Mouse (Mus musculus) myocyte (in vitro differentiated cells): ENCODE data around the gene Pdia4. TPM values are rescaled to one million over a fixed set of nuclear protein-coding genes. Genes with fewer than 3 reads are reported as not detected.
"Not testable (repeated sequence)": the region's sequence is repeated elsewhere in the genome, so short reads cannot be mapped to it uniquely, and the experiment has no call there.

Experiments used
- H3K27me3 ChIP-seq: one replicate; pipeline ENCODE4 v1.6.1; 2011; ENCODE audit not compliant: control insufficient read depth, insufficient read depth, insufficient read length
- H3K36me3 ChIP-seq: one replicate; pipeline ENCODE4 v1.6.1; 2011; ENCODE audit not compliant: control insufficient read depth, insufficient read depth
- H3K4me2 ChIP-seq: one replicate; pipeline ENCODE4 v1.6.1; 2011; ENCODE audit warnings: low read depth, control low read depth
- H3K4me3 ChIP-seq: one replicate; pipeline ENCODE4 v1.5.1; 2011; ENCODE audit warnings: mild to moderate bottlenecking, control low read depth, moderate library complexity
- H3K79me2 ChIP-seq: one replicate; pipeline ENCODE4 v1.6.1; 2011; ENCODE audit not compliant: control insufficient read depth, insufficient read depth
- H3ac ChIP-seq: one replicate; pipeline ENCODE4 v1.6.1; 2011; ENCODE audit not compliant: control insufficient read depth, insufficient read length
- CEBPB ChIP-seq: IDR thresholded peaks from 2 replicates; pipeline ENCODE4 v1.6.1; 2011; ENCODE audit warnings: mild to moderate bottlenecking, moderate library complexity; ENCODE audit not compliant: poor library complexity, insufficient read depth, severe bottlenecking
- E2F4 ChIP-seq: IDR thresholded peaks from one replicate; pipeline ENCODE4 v1.6.1; 2011; ENCODE audit warnings: mild to moderate bottlenecking, control low read depth, moderate library complexity; ENCODE audit not compliant: insufficient read depth
- MAX ChIP-seq: IDR thresholded peaks from one replicate; pipeline ENCODE4 v1.6.1; 2011; ENCODE audit warnings: low read depth, mild to moderate bottlenecking, control low read depth
- MYOD1 ChIP-seq, 3 experiments: IDR thresholded peaks; one replicate each; pipeline ENCODE4 v1.6.1; 2011; ENCODE audit warnings: control low read depth in 2 of 3, low read depth in 2 of 3, mild to moderate bottlenecking in 2 of 3, moderate library complexity in 1 of 3; ENCODE audit not compliant: insufficient read length in 2 of 3, control insufficient read depth in 1 of 3
- MYOG ChIP-seq, 3 experiments: IDR thresholded peaks; one replicate each; pipeline ENCODE4 v1.6.1; 2011; ENCODE audit warnings: control low read depth in 2 of 3, low read depth in 2 of 3, mild to moderate bottlenecking in 2 of 3; ENCODE audit not compliant: insufficient read length in 2 of 3, control insufficient read depth in 1 of 3, insufficient read depth in 1 of 3
- POLR2A ChIP-seq: IDR thresholded peaks from one replicate; pipeline ENCODE4 v1.6.1; 2011; ENCODE audit warnings: low read depth, mild to moderate bottlenecking, control low read depth, moderate library complexity; ENCODE audit not compliant: insufficient read length
- POLR2AphosphoS2 ChIP-seq: IDR thresholded peaks from one replicate; pipeline ENCODE4 v1.6.1; 2011; ENCODE audit warnings: low read depth, control low read depth; ENCODE audit not compliant: insufficient read length
- REST ChIP-seq: IDR thresholded peaks from one replicate; pipeline ENCODE4 v1.6.1; 2011; ENCODE audit warnings: mild to moderate bottlenecking, control low read depth, moderate library complexity; ENCODE audit not compliant: insufficient read depth, insufficient read length
- SRF ChIP-seq: IDR thresholded peaks from one replicate; pipeline ENCODE4 v1.6.1; 2011; ENCODE audit warnings: low read depth; ENCODE audit not compliant: control insufficient read depth, insufficient read length
- TCF12 ChIP-seq: IDR thresholded peaks from one replicate; pipeline ENCODE4 v1.6.1; 2011; ENCODE audit warnings: mild to moderate bottlenecking, control low read depth; ENCODE audit not compliant: poor library complexity, insufficient read depth, severe bottlenecking
- TCF3 ChIP-seq: IDR thresholded peaks from one replicate; pipeline ENCODE4 v1.6.1; 2011; ENCODE audit warnings: low read depth, control low read depth; ENCODE audit not compliant: insufficient read length
- USF1 ChIP-seq: IDR thresholded peaks from one replicate; pipeline ENCODE4 v1.6.1; 2011; ENCODE audit warnings: low read depth, mild to moderate bottlenecking, control low read depth, moderate library complexity
- polyA plus RNA-seq: library from polyadenylated mRNA; unstranded; fragments of >200 nt; fragmentation: generic; extraction: Trizol; gene quantifications from one replicate; pipeline ENCODE4 v1.2.1, GENCODE M21; 2012; ENCODE audit warnings: missing spikeins

The Pdia4 gene
- polyA plus RNA-seq, 1 experiment = 49.3 TPM

DNA sequence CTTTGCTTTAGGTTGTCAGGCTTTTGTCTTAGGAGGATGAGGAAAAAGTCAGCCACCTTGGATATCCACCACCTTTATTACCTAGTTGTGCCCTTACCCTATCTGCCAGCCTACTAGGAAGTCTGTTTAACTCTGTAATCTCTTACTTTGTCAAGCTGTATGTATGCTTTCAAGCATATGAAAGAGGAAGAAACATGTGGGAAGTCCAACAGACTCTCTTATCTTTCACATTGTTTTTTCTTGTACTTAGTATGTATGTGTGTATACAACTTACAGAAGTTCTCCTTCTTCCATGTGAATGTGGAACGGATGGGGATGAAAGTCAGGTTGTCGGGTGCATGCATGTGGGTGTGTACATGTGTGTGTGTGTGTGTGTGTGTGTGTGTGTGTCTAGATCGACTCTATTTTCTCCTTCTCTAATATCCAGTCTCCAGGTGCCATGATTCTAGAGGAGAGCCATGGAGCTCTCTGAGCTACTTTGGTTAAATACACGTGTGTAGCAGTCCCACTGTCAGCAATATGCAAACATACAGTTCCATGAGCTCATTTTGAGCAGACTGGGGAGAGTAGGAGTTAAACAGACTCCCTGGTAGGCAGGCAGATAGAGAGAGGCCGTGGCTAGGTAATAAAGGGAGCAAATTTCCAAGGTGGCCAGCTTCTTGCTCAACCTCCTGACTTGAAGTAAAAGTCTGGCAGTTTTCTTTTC lies 28.4 kb downstream of the Pdia4 start:
- no peaks in the 10 kb centered on the region for H3K27me3 ChIP-seq
- no peak for TF ChIP-seq POLR2A
- TF ChIP-seq POLR2AphosphoS2 = no peak
- TF ChIP-seq MYOG (IDR thresholded peaks at IDR 0.05; ENCODE audit: control insufficient read depth in 1 of 3, insufficient read depth in 1 of 3, insufficient read length in 2 of 3, low read depth in 2 of 3) = no peak
- no peak for TF ChIP-seq CEBPB
- TF ChIP-seq E2F4 = no peak
- no peak for TF ChIP-seq TCF3
- no peak for TF ChIP-seq MAX
- TF ChIP-seq SRF = no peak
- no peak for TF ChIP-seq TCF12
- TF ChIP-seq REST = no peak
- no peak for TF ChIP-seq USF1
- H3K36me3 ChIP-seq = no peaks in the 10 kb centered on the region
- H3K4me3 ChIP-seq = no peak overlapping the region
- no peak overlapping the region for H3ac ChIP-seq
- H3K79me2 ChIP-seq = no peaks in the 10 kb centered on the region
- no peak overlapping the region for H3K4me2 ChIP-seq

DNA sequence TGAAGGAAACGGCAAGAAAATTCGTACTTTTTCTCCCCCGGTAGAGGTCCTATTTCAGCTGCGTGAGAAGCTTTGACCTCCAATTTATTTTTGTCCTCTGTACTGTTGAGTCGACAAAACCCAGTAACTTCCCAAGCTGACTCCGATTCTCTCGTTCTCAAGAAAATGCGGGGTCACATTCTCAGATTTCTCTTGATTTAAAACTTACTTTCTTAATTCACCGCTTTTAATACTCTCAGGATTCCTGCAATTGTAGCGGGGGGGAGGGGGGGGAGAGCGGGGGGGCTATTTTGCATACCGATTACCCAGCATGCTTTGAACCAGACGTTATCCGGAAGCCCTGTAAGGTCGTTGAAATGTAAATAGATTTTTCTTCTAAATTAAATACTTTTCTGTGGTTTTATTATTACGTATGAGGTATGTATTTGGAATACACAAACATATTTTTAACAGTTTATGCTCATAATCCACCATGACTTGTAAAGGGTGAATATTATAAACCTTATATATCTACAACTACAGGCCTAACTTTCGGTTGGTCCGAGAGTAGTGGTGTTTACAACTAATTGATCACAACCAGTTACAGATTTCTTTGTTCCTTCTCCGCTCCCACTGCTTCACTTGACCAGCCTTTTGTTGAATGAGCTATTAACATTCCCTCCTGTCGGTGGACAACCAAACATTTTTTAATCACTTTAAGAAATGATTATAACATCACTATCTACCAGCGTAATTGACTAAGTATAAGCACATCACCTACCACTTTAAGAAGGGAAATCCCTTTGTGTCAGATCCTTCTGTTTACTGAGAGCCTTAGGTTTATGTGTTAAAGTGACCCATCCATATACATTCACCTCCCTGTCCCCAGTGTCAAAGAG lies 31.9 kb downstream of the Pdia4 start:
- Histone ChIP-seq H3K27me3 (no peaks in the 10 kb centered on the region), H3ac (no peak overlapping the region), H3K79me2 (no peaks in the 10 kb centered on the region), H3K36me3 (no peaks in the 10 kb centered on the region), H3K4me2 (peak overlapping the region; percentile 63), H3K4me3 (peak overlapping the region; percentile 27)
- TF ChIP-seq POLR2A = no peak
- no peak for TF ChIP-seq MYOD1 (IDR thresholded peaks at IDR 0.05; ENCODE audit: control insufficient read depth in 1 of 3, insufficient read length in 2 of 3, low read depth in 2 of 3)
- TF ChIP-seq CEBPB = no peak
- no peak for TF ChIP-seq REST
- no peak for TF ChIP-seq E2F4
- no peak for TF ChIP-seq USF1

DNA sequence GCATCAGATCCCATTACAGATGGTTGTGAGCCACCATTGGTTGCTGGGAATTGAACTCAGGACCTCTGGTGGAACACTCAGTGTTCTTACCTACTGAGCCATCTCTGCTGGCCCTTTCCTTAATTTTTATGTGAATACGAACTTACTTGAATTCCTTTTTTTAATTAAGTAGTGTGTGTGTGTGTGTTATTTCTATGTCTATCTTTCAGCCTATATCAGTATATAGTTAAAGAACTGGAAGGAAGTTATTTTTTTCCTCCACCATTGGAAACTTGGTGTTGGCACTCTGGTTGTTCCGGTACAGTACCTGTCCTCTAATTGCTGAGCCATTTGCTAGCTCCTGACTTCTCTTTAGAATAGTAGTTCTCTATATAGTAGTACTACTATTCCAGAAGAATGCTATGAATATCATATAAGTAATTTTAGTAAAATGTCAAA lies 32.6 kb downstream of the Pdia4 start:
- H3K27me3 ChIP-seq = no peaks in the 10 kb centered on the region
- H3K79me2 ChIP-seq = no peaks in the 10 kb centered on the region
- no peak overlapping the region for H3ac ChIP-seq
- peak overlapping the region; percentile 27 for H3K4me3 ChIP-seq
- peak overlapping the region; percentile 63 for H3K4me2 ChIP-seq
- TF ChIP-seq POLR2A (no peak), MYOG (IDR thresholded peaks at IDR 0.05; ENCODE audit: control insufficient read depth in 1 of 3, insufficient read depth in 1 of 3, insufficient read length in 2 of 3, low read depth in 2 of 3) (no peak), POLR2AphosphoS2 (no peak), E2F4 (no peak), MYOD1 (IDR thresholded peaks at IDR 0.05; ENCODE audit: control insufficient read depth in 1 of 3, insufficient read length in 2 of 3, low read depth in 2 of 3) (no peak), TCF3 (no peak), MAX (no peak), SRF (no peak), TCF12 (no peak), CEBPB (no peak), REST (no peak), USF1 (no peak)
- no peaks in the 10 kb centered on the region for H3K36me3 ChIP-seq

DNA sequence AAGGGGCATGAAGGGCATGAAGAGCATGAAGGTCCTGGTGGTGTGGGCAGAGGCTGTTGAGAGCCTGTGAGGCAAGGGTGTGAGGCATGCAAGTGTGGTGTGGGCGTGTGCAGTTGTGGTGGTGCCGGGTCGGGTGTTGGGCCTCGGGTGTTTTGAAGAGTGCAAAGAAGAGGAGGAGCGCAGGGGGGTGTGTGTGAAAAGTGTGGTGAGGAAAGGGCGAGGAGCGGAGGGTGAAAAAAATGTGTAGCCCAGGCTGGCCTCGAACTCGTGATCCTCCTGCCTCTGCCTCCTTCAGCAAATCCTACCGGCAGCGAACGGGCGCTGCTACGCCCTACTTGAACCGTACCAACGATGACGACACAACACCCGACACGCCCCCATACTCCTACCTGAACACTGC lies 41.5 kb downstream of the Pdia4 start:
- H3K4me2 ChIP-seq, H3ac ChIP-seq, H3K79me2 ChIP-seq, H3K27me3 ChIP-seq, H3K4me3 ChIP-seq, H3K36me3 ChIP-seq: not testable (repeated sequence)

DNA sequence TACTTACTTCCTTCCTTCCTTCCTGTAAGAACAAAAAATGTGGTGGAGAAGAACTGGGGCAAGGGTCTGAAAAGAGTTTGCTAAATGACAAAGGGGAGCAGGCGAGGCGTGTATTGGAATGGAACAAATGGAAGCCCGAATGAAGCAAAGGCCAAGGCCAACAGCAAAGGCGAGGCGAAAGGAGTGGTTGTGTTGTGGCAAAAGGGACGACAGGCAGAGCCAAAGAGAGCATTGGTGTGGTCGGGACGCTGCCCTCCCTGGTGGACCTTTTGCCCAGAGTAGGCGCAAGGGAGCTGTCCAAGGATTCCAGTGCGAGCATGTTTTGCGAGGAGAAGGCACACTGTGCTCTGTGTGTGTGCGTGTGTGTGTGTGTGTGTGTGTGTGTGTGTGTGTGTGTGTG lies 42.1 kb downstream of the Pdia4 start:
- not testable (repeated sequence) for H3K4me3 ChIP-seq, H3K36me3 ChIP-seq, H3K27me3 ChIP-seq, H3K4me2 ChIP-seq, H3ac ChIP-seq, H3K79me2 ChIP-seq

DNA sequence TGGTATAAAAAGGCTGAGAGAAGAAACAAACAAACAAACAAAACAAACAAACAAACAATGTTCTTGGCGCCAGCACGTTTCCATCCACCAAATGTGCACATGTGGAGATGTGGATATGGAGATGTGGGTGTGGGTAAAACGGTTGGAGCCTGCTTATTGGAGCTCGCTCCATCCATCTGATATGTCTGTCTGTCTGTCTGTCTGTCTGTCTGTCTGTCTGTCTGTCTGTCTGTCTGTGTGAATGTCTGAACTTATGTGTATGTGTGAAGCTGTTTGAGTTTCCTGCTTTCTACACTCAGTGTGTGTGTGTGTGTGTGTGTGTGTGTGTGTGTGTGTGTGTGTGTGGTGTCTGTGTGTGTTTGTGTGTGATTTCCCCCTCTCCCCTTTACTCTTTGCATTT lies 43.4 kb downstream of the Pdia4 start:
- H3K36me3 ChIP-seq, H3ac ChIP-seq, H3K27me3 ChIP-seq, H3K79me2 ChIP-seq, H3K4me3 ChIP-seq, H3K4me2 ChIP-seq: not testable (repeated sequence)

DNA sequence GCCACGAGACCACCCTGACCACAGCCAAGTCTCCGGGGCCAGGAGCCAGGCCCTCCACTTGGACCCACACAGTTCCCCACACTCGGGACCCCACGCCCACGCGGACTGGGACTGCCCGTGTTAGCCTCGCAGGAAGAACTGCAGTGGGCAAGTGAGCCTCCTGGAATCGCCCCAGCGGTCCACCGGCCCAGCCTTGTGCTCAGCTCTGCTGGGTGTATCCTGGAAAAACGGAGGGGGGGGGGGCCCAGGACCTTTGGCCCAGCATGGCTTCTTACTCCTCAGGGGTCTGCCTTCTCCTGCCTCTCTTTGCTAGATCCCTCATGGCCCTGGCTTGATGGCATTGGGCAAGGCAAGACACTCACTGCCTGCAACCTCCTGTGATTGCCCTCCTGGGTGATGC lies 44.7 kb downstream of the Pdia4 start:
- H3K4me2 ChIP-seq, H3K27me3 ChIP-seq, H3K36me3 ChIP-seq, H3ac ChIP-seq, H3K4me3 ChIP-seq, H3K79me2 ChIP-seq: not testable (repeated sequence)

DNA sequence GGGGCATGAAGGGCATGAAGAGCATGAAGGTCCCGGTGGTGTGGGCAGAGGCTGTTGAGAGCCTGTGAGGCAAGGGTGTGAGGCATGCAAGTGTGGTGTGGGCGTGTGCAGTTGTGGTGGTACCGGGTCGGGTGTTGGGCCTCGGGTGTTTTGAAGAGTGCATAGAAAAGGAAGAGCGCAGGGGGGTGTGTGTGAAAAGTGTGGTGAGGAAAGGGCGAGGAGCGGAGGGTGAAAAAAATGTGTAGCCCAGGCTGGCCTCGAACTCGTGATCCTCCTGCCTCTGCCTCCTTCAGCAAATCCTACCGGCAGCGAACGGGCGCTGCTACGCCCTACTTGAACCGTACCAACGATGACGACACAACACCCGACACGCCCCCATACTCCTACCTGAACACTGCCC lies 45.9 kb downstream of the Pdia4 start:
- H3K79me2 ChIP-seq, H3ac ChIP-seq, H3K36me3 ChIP-seq, H3K27me3 ChIP-seq, H3K4me2 ChIP-seq, H3K4me3 ChIP-seq: not testable (repeated sequence)

DNA sequence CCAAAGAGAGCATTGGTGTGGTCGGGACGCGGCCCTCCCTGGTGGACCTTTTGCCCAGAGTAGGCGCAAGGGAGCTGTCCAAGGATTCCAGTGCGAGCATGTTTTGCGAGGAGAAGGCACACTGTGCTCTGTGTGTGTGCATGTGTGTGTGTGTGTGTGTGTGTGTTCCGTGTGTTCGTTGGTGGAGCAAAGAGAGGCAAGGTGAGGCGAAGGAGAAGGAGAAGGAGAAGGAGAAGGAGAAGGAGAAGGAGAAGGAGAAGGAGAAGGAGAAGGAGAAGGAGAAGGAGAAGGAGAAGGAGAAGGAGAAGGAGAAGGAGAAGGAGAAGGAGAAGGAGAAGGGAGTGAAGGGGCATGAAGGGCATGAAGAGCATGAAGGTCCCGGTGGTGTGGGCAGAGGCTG lies 50.5 kb downstream of the Pdia4 start:
- not testable (repeated sequence) for H3ac ChIP-seq, H3K36me3 ChIP-seq, H3K4me2 ChIP-seq, H3K27me3 ChIP-seq, H3K4me3 ChIP-seq, H3K79me2 ChIP-seq
